Mouse (Mus musculus) cerebellum, adult 18-20 months (tissue): ENCODE results near the gene Olfr998.
"Not testable (repeated sequence)": the region's sequence is repeated elsewhere in the genome, so short reads cannot be mapped to it uniquely, and the experiment has no call there.

Source experiments
- DNase-seq, 2 experiments: peaks; one replicate each; pipeline ENCODE4 v3.0.0; 2021

Gene Olfr998

GRCm38 (mm10) chr2:85588648-85589047, at the start of gene Olfr998:
TSS of gene Olfr998 (plus strand) at chr2:85588948.
- DNase-seq, result not testable (repeated sequence)

GRCm38 (mm10) chr2:85554806-85555205, 33.9 kb upstream of the Olfr998 start:
- no peak for DNase-seq

DNA sequence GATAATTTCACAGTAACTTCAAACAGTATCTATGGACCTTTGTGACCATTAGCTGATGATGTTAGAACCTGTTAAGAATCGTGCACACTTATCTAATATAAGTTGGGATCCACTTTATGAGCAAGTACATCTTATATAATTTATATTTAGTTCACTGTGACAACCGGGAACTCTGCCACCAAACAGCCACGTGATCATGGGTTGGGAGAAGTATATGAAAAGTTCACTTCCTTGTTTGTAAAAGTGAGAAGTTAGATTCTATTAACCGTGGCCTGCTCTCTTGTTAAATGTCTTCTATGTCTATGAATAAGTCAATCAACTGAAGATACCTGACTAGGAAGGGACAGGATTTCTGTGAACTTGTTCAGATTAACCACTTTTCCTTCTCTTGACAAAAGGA, 28.5 kb upstream of the Olfr998 start:
- no peak for DNase-seq

GRCm38 (mm10) chr2:85561187-85561586, 27.6 kb upstream of the Olfr998 start:
- peak; percentile 5 to 10 for DNase-seq

- no peak for DNase-seq
Measured at GRCm38 (mm10) chr2:85578915-85579314, 9.8 kb upstream of the Olfr998 start, which contains the start of gene Olfr996. TSS of gene Olfr996 (plus strand) at chr2:85579215.

DNA sequence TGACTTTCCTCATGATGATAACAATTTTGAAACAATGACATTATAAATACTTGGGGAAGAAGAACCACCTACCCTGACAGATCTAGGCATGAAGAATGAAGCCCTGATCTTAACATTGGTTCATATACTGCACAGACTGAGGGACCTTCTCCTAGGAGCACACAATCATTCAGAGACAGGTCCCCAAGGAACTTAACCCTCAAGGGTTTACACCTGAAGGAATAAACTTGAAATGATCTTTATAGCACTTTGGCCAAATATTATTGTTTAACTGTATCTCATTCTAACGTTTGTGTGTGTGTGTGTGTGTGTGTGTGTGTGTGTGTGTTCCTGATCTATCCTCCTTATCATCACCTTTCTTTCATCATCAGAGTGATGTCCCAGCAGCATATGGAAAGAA, 23.1 kb downstream of the Olfr998 start, which contains the start of gene Olfr1000:
Olfr1000 (minus strand) TSS at position 101 of the 400 bp plus-strand sequence.
- no peak for DNase-seq
